Mouse (Mus musculus): ENCODE results near the gene Bod1.

GRCm38 (mm10) chr11:31641066-31641810 lies 30.4 kb downstream of the Bod1 start:
- TF ChIP-seq CTCF (conservative IDR thresholded peaks at IDR 0.05; ENCODE audit: low read length), result no peak; the same call in 1 of the 2 replicates
- no peak for TF ChIP-seq NANOG (IDR thresholded peaks at IDR 0.05; ENCODE audit: borderline replicate concordance, low read length)
- no peak for TF ChIP-seq POU5F1 (IDR thresholded peaks at IDR 0.05; ENCODE audit: borderline replicate concordance, low read length)
